Mouse (Mus musculus) midbrain, embryonic 13.5 days (tissue): ENCODE measurements at regions not wholly inside any gene's neighbourhood (a gene's known extent, or its start where the extent isn't known, plus 50 kb on each side); places are given as distances from the start of the nearest gene placed in this dataset.

Experiments used
- ATAC-seq: fragments of 200-750 bp; cut with Nextera tagmentation; 2 replicates; pipeline ENCODE4 v1.8.0; 2017; ENCODE audit warnings: mild to moderate bottlenecking, moderate TSS enrichment, moderate library complexity
- H3K27ac ChIP-seq: fragments of 300-500 bp; sonication (generic); 2 replicates; pipeline ENCODE4 v1.5.1; 2015; ENCODE audit warnings: inconsistent platforms, mild to moderate bottlenecking, moderate library complexity
- H3K27me3 ChIP-seq: fragments of 300-500 bp; sonication (generic); 2 replicates; pipeline ENCODE4 v1.6.1; 2015; ENCODE audit warnings: mild to moderate bottlenecking, inconsistent platforms
- H3K36me3 ChIP-seq: fragments of 300-500 bp; sonication (generic); 2 replicates; pipeline ENCODE4 v1.6.1; 2015; ENCODE audit warnings: mild to moderate bottlenecking, inconsistent platforms
- H3K4me1 ChIP-seq: fragments of 300-500 bp; sonication (generic); replicated peaks from 2 replicates; pipeline ENCODE4 v1.6.1; 2015; ENCODE audit warnings: inconsistent platforms
- H3K4me2 ChIP-seq: fragments of 300-500 bp; sonication (generic); replicated peaks from 2 replicates; pipeline ENCODE4 v1.6.1; 2015; ENCODE audit warnings: moderate library complexity, mild to moderate bottlenecking, inconsistent platforms
- H3K4me3 ChIP-seq: fragments of 300-500 bp; sonication (generic); replicated peaks from 2 replicates; pipeline ENCODE4 v1.5.1; 2015; ENCODE audit warnings: mild to moderate bottlenecking, inconsistent platforms
- H3K9ac ChIP-seq: fragments of 300-500 bp; sonication (generic); replicated peaks from 2 replicates; pipeline ENCODE4 v1.6.1; 2015; ENCODE audit warnings: mild to moderate bottlenecking, inconsistent platforms
- H3K9me3 ChIP-seq: fragments of 300-500 bp; sonication (generic); 2 replicates; pipeline ENCODE4 v1.6.1; 2016; ENCODE audit warnings: mild to moderate bottlenecking, inconsistent platforms
- WGBS: fragments of 180-500 bp; shearing (Covaris S2); methylation state at CpG from one replicate; pipeline ENCODE4 v1.1.7; 2015; 5-methylcytosine and 5-hydroxymethylcytosine counted together

GRCm38 (mm10) chr8:6989359-6990095 is 1671.5 kb downstream of the Efnb2 start:
- no peak for ATAC-seq
- no peaks in the 10 kb centered on the region for H3K9me3 ChIP-seq
- no peaks in the 10 kb centered on the region for H3K4me1 ChIP-seq
- no peak overlapping the region for H3K9ac ChIP-seq
- no peak overlapping the region for H3K27ac ChIP-seq
- WGBS = 75% methylated on average over 3 of the region's 3 CpGs
- H3K4me3 ChIP-seq = no peak overlapping the region
- H3K36me3 ChIP-seq = no peaks in the 10 kb centered on the region
- H3K27me3 ChIP-seq = no peaks in the 10 kb centered on the region
- H3K4me2 ChIP-seq = no peak overlapping the region

- Histone ChIP-seq H3K9me3 (no peaks in the 10 kb centered on the region), H3K9ac (no peak overlapping the region), H3K27ac (no peak overlapping the region), H3K4me3 (no peak overlapping the region), H3K4me1 (no peaks in the 10 kb centered on the region), H3K4me2 (no peak overlapping the region), H3K36me3 (no peaks in the 10 kb centered on the region), H3K27me3 (no peaks in the 10 kb centered on the region)
- ATAC-seq = no peak
Observed at GRCm38 (mm10) chr8:6973961-6974360, 1687.1 kb downstream of the Efnb2 start.

GRCm38 (mm10) chr8:6963006-6963799 is 1697.8 kb downstream of the Efnb2 start:
- no peak overlapping the region for H3K27ac ChIP-seq
- no peak overlapping the region for H3K4me2 ChIP-seq
- H3K4me3 ChIP-seq = no peak overlapping the region
- WGBS = 89% methylated on average over 4 of the region's 4 CpGs
- H3K9ac ChIP-seq = no peak overlapping the region
- no peaks in the 10 kb centered on the region for H3K4me1 ChIP-seq
- no peaks in the 10 kb centered on the region for H3K27me3 ChIP-seq
- H3K9me3 ChIP-seq = no peaks in the 10 kb centered on the region
- no peaks in the 10 kb centered on the region for H3K36me3 ChIP-seq
- no peak for ATAC-seq

- no peak for ATAC-seq
- Histone ChIP-seq H3K4me2 (no peak overlapping the region), H3K27me3 (no peaks in the 10 kb centered on the region), H3K9me3 (no peaks in the 10 kb centered on the region), H3K27ac (no peak overlapping the region), H3K4me1 (no peaks in the 10 kb centered on the region), H3K9ac (no peak overlapping the region), H3K36me3 (no peaks in the 10 kb centered on the region), H3K4me3 (no peak overlapping the region)
- WGBS = 81% methylated on average over 5 of the region's 5 CpGs
Observed at GRCm38 (mm10) chr8:6958086-6958485, 1703.0 kb downstream of the Efnb2 start.

- Histone ChIP-seq H3K4me3 (no peak overlapping the region), H3K9ac (no peak overlapping the region), H3K27ac (no peak overlapping the region), H3K4me2 (no peak overlapping the region), H3K9me3 (no peaks in the 10 kb centered on the region), H3K36me3 (no peaks in the 10 kb centered on the region), H3K4me1 (no peaks in the 10 kb centered on the region), H3K27me3 (no peaks in the 10 kb centered on the region)
- ATAC-seq = no peak
- 70% methylated on average over 7 of the region's 7 CpGs for WGBS
Observed at GRCm38 (mm10) chr8:6954251-6954650, 1706.8 kb downstream of the Efnb2 start.

- WGBS = 80% methylated on average over 1 of the region's 1 CpGs
- Histone ChIP-seq H3K27me3 (no peaks in the 10 kb centered on the region), H3K36me3 (no peaks in the 10 kb centered on the region), H3K4me1 (no peaks in the 10 kb centered on the region), H3K4me2 (no peak overlapping the region), H3K9ac (no peak overlapping the region), H3K4me3 (no peak overlapping the region), H3K9me3 (no peaks in the 10 kb centered on the region), H3K27ac (no peak overlapping the region)
- ATAC-seq = no peak
Observed at GRCm38 (mm10) chr8:6922467-6922866, 1738.6 kb downstream of the Efnb2 start.

GRCm38 (mm10) chr8:6907682-6908081 is 1753.4 kb downstream of the Efnb2 start:
- H3K27me3 ChIP-seq = no peaks in the 10 kb centered on the region
- H3K36me3 ChIP-seq = no peaks in the 10 kb centered on the region
- H3K4me3 ChIP-seq = no peak overlapping the region
- H3K9me3 ChIP-seq = no peaks in the 10 kb centered on the region
- H3K4me1 ChIP-seq = no peaks in the 10 kb centered on the region
- WGBS = 74% methylated on average over 3 of the region's 3 CpGs
- H3K9ac ChIP-seq = no peak overlapping the region
- ATAC-seq = no peak
- no peak overlapping the region for H3K27ac ChIP-seq
- no peak overlapping the region for H3K4me2 ChIP-seq

- Histone ChIP-seq H3K4me2 (no peak overlapping the region), H3K9me3 (no peaks in the 10 kb centered on the region), H3K36me3 (no peaks in the 10 kb centered on the region), H3K4me1 (no peaks in the 10 kb centered on the region), H3K4me3 (no peak overlapping the region), H3K27me3 (no peaks in the 10 kb centered on the region), H3K27ac (no peak overlapping the region), H3K9ac (no peak overlapping the region)
- WGBS = 91% methylated on average over 1 of the region's 1 CpGs
- no peak for ATAC-seq
Observed at GRCm38 (mm10) chr8:6891456-6891855, 1769.6 kb downstream of the Efnb2 start.

GRCm38 (mm10) chr8:6886779-6887402 is 1774.2 kb downstream of the Efnb2 start:
- Histone ChIP-seq H3K4me1 (no peaks in the 10 kb centered on the region), H3K36me3 (no peaks in the 10 kb centered on the region), H3K4me3 (no peak overlapping the region), H3K9me3 (no peaks in the 10 kb centered on the region), H3K4me2 (no peak overlapping the region), H3K27ac (no peak overlapping the region), H3K27me3 (no peaks in the 10 kb centered on the region), H3K9ac (no peak overlapping the region)
- WGBS = 88% methylated on average over 5 of the region's 5 CpGs
- ATAC-seq = no peak

GRCm38 (mm10) chr8:6884828-6885227 is 1776.2 kb downstream of the Efnb2 start:
- no peak for ATAC-seq

GRCm38 (mm10) chr8:6882626-6883025 is 1777.5 kb upstream of the Slc10a2 start:
- no peaks in the 10 kb centered on the region for H3K9me3 ChIP-seq
- no peak overlapping the region for H3K9ac ChIP-seq
- H3K27me3 ChIP-seq = no peaks in the 10 kb centered on the region
- H3K4me1 ChIP-seq = no peaks in the 10 kb centered on the region
- no peak overlapping the region for H3K4me3 ChIP-seq
- WGBS = 93% methylated on average over 4 of the region's 4 CpGs
- H3K4me2 ChIP-seq = no peak overlapping the region
- no peaks in the 10 kb centered on the region for H3K36me3 ChIP-seq
- H3K27ac ChIP-seq = no peak overlapping the region
- no peak for ATAC-seq

More at GRCm38 (mm10) chr8:6884828-6885227, 1776.2 kb downstream of the Efnb2 start:
- H3K9ac ChIP-seq = no peak overlapping the region
- no peaks in the 10 kb centered on the region for H3K27me3 ChIP-seq
- no peaks in the 10 kb centered on the region for H3K36me3 ChIP-seq
- H3K4me3 ChIP-seq = no peak overlapping the region
- no peaks in the 10 kb centered on the region for H3K9me3 ChIP-seq
- H3K4me2 ChIP-seq = no peak overlapping the region
- no peaks in the 10 kb centered on the region for H3K4me1 ChIP-seq
- H3K27ac ChIP-seq = no peak overlapping the region
